Mouse (Mus musculus) right cerebral cortex, postnatal 4 days (tissue): ENCODE results near the gene Actn1.
A peak's percentile ranks its signal among the peaks of the same experiment; 100 is the strongest.

ENCODE experiments used
- DNase-seq: peaks from one replicate; pipeline ENCODE4 v3.0.0-alpha.2; 2022

The Actn1 gene

DNA sequence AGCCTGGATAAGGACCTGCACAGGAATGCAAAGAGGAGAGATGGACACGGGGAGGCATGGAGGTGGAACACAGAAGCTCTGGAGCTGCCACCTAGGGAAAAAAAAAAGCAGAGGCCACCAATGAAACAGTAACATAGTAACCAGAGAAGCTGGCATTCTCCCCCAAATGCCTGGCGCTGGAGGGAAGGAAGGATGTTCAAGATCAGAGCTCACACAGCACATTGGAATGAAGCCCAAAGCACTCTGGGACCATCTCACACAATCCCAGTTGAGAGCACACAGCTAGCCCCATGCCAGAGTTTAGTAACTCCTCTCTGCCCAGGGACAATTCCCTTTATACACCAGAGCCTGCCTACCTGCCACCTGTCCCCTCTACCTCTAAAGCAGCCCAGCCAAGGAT, 34.1 kb downstream of the Actn1 start:
- DNase-seq: no peak

DNA sequence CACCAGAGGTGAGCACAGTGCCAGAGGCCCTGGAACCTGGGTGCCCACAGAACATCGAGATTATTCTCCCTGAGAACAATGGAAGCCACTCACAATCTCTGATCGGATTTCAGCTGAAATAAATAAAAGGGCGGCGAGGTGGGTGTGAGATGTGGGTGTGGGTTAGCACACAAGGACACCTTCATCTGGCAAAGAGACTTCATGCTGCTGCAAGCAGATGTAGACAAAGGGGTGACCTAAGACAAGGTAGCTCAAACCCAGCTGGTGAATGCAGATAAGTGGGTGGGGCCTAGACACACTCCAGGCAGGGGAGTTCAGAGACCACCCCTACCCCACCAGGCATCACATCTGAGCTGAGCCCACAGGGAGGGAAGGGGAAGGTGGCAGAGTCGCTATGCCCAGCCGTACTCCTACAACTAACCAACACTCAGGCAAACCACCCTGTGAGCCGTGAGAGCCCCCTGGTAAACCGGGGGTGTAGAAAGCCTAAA, 35.9 kb downstream of the Actn1 start:
- DNase-seq: no peak

DNA sequence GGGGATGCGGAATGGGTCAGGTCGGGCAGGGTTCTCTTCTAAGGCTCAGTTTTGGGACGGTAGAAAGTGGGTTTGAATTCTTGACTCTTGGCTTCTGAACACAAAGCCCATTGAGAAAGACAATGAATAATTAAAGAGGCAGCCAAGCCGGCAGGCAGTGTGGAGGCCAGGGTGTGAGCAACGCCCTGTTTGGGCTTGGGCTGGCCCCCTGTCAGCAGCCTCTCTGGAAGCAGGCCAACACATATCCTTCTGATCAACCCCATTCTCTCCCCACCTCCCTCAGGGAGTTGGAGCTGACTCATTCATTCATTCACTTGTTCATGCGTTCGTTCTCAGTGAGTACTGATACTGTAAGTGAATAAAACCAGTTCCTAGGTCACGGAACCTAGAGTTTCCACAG, 36.7 kb downstream of the Actn1 start:
- no peak for DNase-seq

GRCm38 (mm10) chr12:80222473-80222872, 37.7 kb downstream of the Actn1 start:
- DNase-seq: no peak

DNA sequence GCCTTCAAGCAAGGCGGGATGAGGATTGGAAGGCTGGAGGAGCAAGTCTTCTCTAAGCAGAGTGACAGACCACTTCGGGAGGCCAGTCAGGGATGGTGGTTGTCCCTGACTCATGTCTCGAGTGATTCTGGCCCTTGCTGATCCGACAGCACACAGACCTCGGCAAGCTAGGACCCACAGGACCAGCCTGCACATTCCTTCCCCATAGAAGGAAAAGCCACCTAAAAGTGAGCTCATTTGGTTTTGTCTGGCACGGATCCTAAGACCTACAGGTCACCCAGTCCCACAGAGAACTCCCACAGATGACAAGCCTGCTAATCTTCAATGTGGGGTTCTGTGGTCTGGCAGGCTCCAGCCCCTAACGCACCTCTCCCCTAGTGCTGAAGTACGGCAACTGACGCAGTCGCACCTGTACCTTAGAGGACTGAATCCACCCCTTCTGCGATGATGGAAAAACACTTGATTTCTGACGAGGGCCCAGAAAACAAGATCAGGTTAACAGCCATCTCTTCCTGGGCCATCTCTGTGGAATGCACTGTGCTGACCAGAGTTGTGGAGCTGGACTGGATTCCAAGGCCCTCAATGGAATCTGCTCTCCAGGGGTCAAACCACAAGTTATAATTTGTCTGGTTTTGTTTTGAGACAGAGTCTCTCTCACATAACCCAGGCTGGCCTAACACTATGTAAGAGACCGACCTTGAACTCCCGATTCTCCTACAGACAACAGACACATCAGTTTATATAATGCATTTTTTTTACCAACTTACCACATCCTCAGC, 39.7 kb downstream of the Actn1 start:
- DNase-seq: no peak

DNA sequence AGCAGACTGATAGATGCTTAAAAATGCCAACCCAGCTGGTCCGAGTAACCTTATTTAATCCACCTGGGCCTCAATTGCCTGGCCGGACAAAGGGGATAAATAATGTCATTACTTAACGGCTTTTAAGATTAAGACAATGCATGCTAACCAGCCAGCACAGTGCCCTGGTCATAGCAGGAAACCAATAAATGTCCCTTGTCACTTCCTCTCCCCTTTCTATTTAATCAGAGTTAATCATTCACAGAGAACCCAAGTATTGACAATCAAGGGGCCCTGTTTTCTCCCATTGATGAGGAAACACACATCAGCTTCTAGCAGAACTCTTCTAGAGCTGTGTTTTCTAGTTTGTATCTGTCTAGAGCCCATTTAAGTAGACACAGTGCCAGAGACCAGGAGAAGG, 41.4 kb downstream of the Actn1 start:
- DNase-seq: no peak

GRCm38 (mm10) chr12:80218045-80218611, 42.0 kb downstream of the Actn1 start:
- no peak for DNase-seq

GRCm38 (mm10) chr12:80217049-80217448, 43.1 kb downstream of the Actn1 start:
- DNase-seq: no peak

DNA sequence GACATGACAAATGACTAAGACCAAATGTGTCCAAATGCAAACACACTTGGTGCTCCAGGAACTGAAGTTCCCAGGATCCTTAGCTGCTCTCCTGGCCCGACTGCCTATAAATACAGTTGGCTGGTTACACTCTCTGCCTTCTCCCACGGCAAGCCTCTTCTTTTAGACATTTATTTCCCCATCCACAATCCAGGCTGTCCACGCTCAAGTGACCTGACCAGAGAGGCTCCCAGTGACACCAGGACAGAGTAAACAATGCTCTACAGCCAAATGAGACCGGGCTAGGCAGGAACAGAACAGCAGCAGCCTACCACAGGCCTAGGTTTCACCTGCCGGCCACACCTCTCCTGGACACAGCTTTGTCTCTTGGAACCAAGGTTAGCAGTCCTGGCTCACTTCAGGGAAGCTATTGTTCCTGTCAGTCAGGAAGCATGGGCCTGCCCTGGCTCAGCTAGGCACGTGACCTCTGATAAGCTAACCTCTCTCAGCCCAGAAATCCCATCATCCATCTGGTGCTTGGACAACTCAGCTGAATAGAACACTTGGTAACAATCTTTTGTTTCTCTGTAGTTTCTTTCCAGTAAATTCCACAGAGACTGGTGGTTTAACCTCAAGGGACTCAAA, 43.8 kb downstream of the Actn1 start:
- no peak for DNase-seq

GRCm38 (mm10) chr12:80213810-80214209, 46.4 kb downstream of the Actn1 start:
- no peak for DNase-seq

- DNase-seq: no peak
These were observed 46.9 kb downstream of the Actn1 start for GRCm38 (mm10) chr12:80213263-80213662.

DNA sequence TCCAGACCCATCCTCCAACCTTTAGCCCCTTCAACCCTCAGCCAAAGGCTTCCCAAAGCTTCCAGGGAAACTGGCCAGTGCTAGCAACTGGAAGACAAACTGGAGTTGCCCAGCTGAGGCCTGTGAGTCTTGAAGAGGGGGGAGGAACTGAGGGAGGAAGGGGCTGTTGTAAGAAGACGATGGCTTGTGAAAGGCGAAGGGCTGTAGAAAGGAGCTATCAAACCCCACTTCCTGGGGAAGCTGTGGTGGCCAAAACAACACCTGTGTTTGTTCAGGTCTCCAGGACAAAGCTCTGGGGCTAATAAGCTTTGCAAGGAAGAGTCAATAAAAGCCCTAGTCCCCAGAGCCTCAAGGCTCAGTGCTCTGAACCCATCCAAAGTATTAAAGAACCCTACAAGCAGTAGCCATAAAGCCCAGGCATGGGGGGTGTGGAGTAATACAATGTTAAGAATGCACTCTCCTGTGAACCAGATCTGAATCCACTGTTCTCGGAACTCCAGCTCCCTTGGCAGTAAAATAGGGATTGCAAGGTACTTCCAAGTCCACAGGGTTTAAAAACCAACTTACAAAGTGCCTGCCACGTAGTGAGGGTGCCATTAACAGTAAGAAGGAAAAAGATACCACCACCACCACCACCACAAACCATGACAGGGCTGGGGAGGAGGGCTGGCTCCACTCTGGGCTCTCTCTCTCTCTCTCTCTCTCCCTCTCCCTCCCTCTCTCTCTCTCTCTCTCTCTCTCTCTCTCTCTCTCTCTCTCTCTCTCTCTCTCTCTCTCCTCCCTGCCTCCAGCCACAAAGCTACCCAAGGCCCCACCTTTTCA, 49.2 kb downstream of the Actn1 start:
- DNase-seq: no peak

DNA sequence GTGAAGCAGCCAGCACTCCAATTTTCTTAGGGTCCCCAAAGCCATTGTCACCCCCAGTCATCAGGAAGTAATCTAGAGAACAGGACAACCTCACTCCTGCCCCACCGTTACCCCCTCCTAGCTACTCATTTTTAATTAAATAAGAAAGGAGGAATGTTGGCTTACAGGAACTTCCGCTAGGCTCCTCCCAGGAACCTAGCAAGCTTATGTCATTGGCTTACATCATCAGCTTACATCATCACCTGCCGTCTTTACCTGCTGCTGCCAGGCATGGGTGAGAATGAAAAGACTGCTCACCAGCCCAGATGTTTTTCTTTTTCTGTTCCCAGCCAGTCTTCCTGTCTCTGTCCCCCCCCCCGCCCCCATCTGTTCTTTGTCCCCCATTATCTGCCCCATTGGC, 50.3 kb downstream of the Actn1 start:
- DNase-seq: no peak

DNA sequence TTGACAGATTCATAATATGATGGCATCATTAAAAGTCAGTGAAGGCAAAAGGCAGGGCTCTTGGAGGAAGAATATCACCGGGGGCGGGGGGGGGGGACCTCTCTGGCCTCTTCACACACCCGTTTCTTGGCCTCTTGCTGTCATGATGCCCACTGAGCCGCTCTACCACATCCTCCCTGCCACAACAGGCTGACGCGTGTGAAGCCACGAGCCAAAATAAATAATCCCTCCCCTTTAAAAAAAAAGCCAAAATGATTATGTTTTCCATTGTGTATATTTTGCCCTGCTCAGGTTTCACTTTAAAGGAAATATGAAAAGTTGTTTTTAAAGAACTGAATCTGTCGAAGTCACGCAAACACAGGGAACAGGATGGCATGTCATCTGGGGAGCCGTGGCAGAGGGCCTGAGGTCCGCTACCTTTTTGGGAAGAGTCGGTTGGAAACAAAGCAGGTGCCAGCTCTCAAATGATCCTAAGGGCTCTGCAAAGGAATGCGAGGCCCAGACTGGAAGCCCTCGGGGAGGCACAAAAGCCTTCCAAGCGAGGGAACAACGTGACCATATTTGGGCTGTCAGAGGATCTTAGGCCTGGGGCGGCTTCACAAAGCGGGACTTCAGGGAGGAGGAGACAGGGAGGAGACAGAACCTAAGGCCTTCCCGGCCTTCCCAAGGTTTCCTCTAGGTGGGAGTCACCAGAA, 51.9 kb downstream of the Actn1 start:
- DNase-seq: no peak

GRCm38 (mm10) chr12:80203284-80203683, 56.9 kb downstream of the Actn1 start:
- no peak for DNase-seq

- no peak for DNase-seq
These were observed 60.4 kb downstream of the Actn1 start for GRCm38 (mm10) chr12:80199738-80200137.

DNA sequence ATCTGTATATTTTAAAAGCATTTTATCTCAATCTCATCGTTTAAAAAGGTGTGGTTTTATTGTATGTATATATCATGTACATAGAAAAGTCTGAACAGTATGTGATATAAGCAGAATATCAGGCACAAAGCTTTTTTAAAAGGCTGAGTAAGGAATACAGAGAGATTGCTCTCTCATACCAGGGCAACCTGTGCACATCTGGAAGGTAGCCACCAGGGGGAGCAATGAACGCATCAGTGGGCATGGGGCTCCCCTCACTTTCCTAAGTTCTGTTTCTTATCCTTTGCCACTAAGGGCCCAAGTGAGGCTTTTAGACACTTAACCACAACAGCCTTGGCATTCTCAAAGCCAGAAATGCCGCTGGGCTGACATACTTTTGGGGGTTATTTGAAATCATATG, 61.7 kb downstream of the Actn1 start:
- DNase-seq: peak; percentile 61

GRCm38 (mm10) chr12:80197343-80197742, 62.8 kb downstream of the Actn1 start:
- DNase-seq: peak; percentile 42

DNA sequence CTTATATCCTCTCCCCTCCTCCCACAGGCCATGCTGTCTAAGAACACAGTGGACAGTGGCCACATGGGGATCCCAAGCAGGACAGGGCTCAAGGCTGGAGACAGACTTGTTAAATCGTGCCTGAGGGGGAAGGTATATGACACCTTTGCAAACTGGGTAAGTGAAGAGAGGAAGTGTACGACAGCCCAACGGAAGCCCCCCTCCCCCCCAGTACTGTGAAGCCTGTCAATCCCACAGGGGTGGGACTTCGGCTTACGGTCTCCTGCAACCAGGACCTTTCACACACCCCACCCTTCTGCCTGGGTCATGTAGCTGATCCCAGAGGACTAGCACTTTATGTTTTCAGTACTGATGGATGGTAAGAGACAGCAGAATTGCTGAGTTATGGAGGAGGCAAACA, 68.4 kb downstream of the Actn1 start:
- DNase-seq: no peak

DNA sequence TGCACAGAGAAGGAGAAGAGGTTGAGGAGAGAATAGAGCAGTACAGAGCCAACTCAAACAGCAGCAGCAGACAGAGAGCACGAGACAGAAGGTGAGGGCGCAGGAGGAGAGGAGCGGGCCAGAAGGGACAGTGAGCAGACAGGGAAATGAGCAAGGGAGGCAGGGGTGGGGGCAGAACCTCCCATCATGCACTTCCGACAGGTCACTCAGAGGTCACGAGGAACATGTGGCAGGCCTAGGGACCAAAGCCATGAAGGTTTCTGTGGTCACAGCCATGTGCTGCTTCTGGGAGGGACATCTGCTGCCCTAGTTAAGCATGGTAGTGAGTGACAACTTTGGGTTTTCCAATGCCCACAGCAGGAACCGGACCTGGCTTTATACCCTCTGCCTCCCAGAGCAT, 68.8 kb downstream of the Actn1 start:
- no peak for DNase-seq

- DNase-seq: no peak
These were observed 69.3 kb downstream of the Actn1 start for GRCm38 (mm10) chr12:80190915-80191314.

- DNase-seq: no peak
These were observed 76.1 kb downstream of the Actn1 start for GRCm38 (mm10) chr12:80184041-80184440.

DNA sequence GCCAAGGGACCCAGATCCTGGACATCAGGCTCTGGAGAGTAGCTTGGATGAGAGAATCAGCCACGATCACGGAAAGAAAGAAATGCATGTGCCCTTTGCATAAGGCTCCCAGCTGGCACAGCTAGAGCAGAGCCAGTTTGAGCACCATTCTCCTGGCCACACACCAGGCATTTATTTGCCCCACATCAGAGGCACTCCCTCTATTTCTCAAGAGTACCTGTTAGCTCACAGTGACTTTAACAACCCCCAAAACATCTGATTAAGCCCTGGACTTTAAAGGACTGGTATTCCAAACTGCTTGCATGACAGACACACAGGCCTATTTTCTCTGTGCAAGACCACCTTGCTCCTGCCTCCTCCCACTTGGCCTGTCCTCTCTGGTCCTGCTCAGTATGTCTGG, 78.3 kb downstream of the Actn1 start:
- no peak for DNase-seq
